Mouse (Mus musculus) liver (tissue): ENCODE results near the gene Proser3.
A peak's percentile ranks its signal among the peaks of the same experiment; 100 is the strongest.

Source experiments
- DNase-seq: peaks from one replicate; pipeline ENCODE4 v3.0.0-alpha.2; 2020; ENCODE audit warnings: mixed read lengths

Proser3 gene

GRCm38 (mm10) chr7:30552102-30553020, at the start of gene Proser3, which contains the start of gene Hspb6:
Gene Proser3 (minus strand): TSS chr7:30552299.
Gene Hspb6 (plus strand): TSS chr7:30552178.
- peak; percentile 98 for DNase-seq

- no peak for DNase-seq
Measured at GRCm38 (mm10) chr7:30600651-30601050, 48.6 kb upstream of the Proser3 start.

- peak; percentile 90 for DNase-seq
Measured at GRCm38 (mm10) chr7:30599933-30600353, 47.8 kb upstream of the Proser3 start.

- DNase-seq = no peak
Measured at GRCm38 (mm10) chr7:30598786-30599185, 46.7 kb upstream of the Proser3 start, which contains the start of gene Zbtb32. Gene Zbtb32 (minus strand): TSS chr7:30598909.

GRCm38 (mm10) chr7:30596811-30597210, 44.7 kb upstream of the Proser3 start:
- DNase-seq = no peak

- DNase-seq = no peak
Measured at GRCm38 (mm10) chr7:30596093-30596492, 44.0 kb upstream of the Proser3 start.

GRCm38 (mm10) chr7:30594510-30595024, 42.5 kb upstream of the Proser3 start:
- no peak for DNase-seq

- DNase-seq = no peak
Measured at GRCm38 (mm10) chr7:30593579-30594509, 41.7 kb upstream of the Proser3 start.

- DNase-seq = no peak
Measured at GRCm38 (mm10) chr7:30592772-30593423, 40.8 kb upstream of the Proser3 start.

GRCm38 (mm10) chr7:30591605-30591951, 39.5 kb upstream of the Proser3 start:
- no peak for DNase-seq

- DNase-seq = no peak
Measured at GRCm38 (mm10) chr7:30590927-30591604, 39.0 kb upstream of the Proser3 start.

GRCm38 (mm10) chr7:30589435-30590301, 37.6 kb upstream of the Proser3 start:
- DNase-seq = peak; percentile 86

- DNase-seq = peak; percentile 98
Measured at GRCm38 (mm10) chr7:30588676-30589434, 36.8 kb upstream of the Proser3 start, which contains the start of gene Kmt2b. Gene Kmt2b (minus strand): TSS chr7:30588726.

- DNase-seq = peak; percentile 59
Measured at GRCm38 (mm10) chr7:30587842-30588667, 36.0 kb upstream of the Proser3 start.

- DNase-seq = no peak
Measured at GRCm38 (mm10) chr7:30586455-30587020, 34.4 kb upstream of the Proser3 start.

- no peak for DNase-seq
Measured at GRCm38 (mm10) chr7:30585170-30585569, 33.1 kb upstream of the Proser3 start.

GRCm38 (mm10) chr7:30584339-30584738, 32.2 kb upstream of the Proser3 start:
- no peak for DNase-seq

- no peak for DNase-seq
Measured at GRCm38 (mm10) chr7:30581547-30581946, 29.4 kb upstream of the Proser3 start.

- DNase-seq = no peak
Measured at GRCm38 (mm10) chr7:30579950-30580349, 27.9 kb upstream of the Proser3 start.
